Mouse (Mus musculus) embryo, embryonic 10 days (tissue): ENCODE measurements around the gene Madd.
A peak's percentile ranks its signal among the peaks of the same experiment; 100 is the strongest.

Source experiments
- DNase-seq: peaks from one replicate; pipeline ENCODE4 v3.0.0-alpha.2; 2015; ENCODE audit warnings: low spot score

The Madd gene

GRCm38 (mm10) chr2:91183711-91184405, at the start of gene Madd:
Gene Madd (minus strand): TSS chr2:91183837.
- DNase-seq = no peak

DNA sequence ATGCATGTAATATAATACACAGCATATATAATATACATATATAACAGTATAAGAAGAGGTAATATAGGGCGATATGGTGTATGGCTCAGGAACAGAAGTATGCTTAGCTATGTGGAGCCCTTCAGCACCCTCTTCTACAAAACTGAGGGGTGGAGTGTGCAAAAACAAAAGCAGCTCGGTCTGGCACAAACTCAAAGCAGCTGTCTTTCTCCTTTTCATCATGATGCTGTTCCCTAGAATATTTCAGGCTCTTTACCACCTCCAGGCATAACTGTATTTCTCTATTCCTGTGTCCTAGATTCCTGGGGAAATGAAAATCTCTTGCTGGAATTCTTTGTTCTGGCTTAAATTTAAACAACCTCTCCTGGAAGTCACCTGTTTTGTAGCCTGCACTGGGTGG, 46.1 kb upstream of the Madd start:
- DNase-seq = no peak

DNA sequence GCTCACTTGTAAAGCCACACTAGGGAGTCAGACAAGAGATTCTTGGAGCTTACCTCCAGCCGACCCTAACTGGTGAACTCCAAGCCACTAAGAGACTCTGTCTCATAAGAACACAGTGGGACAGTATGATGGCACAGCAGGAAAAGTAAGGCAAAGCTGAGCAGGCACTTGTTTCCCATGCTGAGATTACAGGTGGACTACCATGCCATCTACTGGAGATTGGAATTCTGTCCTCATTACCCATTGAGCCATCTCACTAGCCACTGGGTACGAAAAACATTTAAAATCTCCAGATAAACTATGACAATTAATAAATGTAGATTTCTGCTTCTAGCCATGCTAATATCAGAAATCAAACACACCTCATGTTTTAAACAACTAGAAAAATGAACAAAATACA, 40.0 kb upstream of the Madd start:
- DNase-seq = no peak

DNA sequence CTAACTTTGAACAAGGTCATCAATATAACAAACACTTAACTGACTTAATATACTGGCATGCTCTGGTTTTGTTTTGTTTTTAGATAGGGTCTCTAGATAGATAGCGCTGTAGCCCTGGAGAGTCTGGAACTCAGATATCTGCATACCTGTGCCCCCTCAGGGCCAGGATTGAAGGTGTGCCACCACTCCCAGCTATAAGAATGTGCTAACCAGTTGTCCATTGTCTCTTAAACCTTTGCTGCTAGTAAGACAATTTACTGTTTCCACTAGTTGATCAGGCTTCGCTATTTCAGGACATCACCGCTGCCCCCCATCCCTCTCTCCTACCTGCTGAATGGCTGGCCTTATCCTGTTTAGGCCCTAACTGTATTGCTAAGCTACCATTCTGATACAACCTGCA, 36.9 kb upstream of the Madd start:
- no peak for DNase-seq

DNA sequence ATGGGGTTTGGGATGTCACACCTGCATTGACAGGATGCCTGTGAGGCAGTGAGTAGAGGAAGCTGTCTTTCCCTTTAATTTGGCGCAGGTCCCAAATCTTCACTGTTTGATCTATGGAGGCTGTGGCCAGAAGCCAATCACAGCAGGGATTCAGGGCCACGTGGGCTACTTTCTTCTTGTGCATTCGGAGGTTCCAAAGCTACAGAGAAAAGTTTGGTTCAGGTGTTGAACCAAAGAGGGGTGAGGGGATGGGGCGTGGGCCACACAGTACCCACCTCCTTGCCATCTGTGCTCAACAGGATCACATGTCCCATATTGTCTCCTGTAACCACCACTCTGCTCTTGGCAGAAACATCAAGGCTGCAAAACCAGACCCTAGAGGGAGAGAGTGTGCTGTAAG, 33.4 kb upstream of the Madd start:
- DNase-seq = no peak

- DNase-seq = no peak
Measured at GRCm38 (mm10) chr2:91213311-91213710, 29.7 kb upstream of the Madd start.

DNA sequence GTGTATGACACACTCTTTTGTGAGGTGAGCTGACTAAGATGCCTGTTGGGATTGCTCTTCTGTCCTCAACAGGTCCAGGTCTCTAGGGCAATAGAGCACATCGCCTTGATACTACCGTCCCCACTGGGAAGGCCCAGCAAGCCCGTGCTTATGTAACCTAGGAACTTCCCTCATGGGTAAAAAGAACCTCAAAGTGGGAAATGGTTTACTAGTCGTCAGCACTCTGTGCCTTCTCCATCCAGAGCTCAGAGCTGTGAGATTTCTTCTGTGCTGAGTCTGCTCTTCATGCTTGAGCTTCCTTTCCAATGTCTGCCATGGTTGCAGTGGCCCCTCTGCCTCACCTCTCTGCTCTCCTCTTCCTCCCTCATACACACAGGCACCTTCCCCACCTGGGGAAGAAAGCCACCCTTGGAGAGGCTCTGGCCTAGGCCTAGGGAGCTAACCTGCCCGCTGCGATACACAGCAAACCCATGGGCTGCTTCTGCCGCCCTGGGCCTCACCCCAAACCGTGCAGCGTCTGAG, 22.7 kb upstream of the Madd start:
- DNase-seq = no peak

GRCm38 (mm10) chr2:91202972-91203656, 19.5 kb upstream of the Madd start:
- DNase-seq = no peak

DNA sequence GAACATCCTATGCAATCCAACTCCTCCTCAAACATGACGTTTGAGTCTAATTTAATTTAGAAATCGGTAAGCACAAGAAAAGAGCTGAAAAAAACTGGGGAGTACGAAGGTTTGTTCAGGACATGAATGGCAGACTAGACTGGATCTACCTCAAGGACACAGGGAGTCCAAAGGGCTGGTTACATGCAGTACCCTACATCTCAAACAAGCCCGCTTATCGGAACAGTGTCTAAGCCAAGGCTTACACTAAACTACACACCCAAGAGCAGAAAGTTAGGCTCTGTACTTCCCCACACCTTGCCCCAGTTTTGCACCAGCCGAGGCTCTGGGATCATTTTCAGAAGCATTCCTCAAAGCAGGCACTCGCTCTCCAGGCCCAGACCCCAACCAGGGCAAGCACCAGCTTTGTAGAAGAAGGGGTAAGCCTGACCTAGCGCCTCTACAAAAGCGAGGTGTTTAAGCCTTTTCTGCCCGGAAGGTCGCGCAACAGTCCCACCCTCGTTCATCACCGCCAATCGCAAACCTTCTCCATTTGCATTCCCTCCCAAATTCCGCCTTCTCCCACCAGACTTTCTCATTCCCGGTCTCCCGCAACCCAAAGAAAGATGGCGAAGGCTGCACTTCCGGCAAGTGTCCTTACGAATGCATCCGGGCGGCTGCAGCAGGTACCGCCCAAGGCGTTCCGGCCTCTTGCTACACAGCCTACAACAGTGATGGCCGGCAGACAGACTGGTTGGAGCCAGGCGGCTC, 18.8 kb upstream of the Madd start, which contains the start of the genes Nr1h3 and Acp2:
Nr1h3 (minus strand) TSS at position 613 of the 750 bp plus-strand sequence.
Acp2 (plus strand) TSS at position 664 of the 750 bp plus-strand sequence.
- peak; percentile 97 for DNase-seq

GRCm38 (mm10) chr2:91198888-91199287, 15.3 kb upstream of the Madd start:
- no peak for DNase-seq

GRCm38 (mm10) chr2:91196577-91197001, 13.0 kb upstream of the Madd start:
- DNase-seq = peak; percentile 10

GRCm38 (mm10) chr2:91194624-91195332, 11.1 kb upstream of the Madd start:
- DNase-seq = peak; percentile 86

- DNase-seq = no peak
Measured at GRCm38 (mm10) chr2:91190501-91190900, 6.9 kb upstream of the Madd start.

- DNase-seq = no peak
Measured at GRCm38 (mm10) chr2:91187431-91187830, 3.8 kb upstream of the Madd start.

GRCm38 (mm10) chr2:91186208-91186607, 2.6 kb upstream of the Madd start:
- no peak for DNase-seq

DNA sequence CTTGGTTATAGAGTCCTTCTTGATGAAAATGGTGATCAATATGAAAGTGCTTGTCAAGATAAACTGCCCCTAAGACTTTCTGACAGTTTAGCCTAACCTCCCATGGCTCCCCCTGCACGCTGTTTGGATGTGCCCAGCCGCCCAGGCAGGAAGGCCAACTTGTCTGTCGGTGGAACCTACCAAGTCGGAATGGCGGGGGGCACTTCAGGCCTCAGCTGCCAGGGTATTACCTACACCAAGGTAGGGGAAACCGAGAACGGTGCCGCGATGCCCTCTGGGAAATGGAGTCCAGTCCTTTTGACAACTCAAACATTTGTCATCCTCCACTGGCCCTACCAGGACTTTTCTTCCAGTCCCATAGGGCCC, 506 bp downstream of the Madd start:
- peak; percentile 97 for DNase-seq

GRCm38 (mm10) chr2:91182405-91183147, 1.1 kb downstream of the Madd start:
- DNase-seq = peak; percentile 90

GRCm38 (mm10) chr2:91182016-91182404, 1.6 kb downstream of the Madd start:
- no peak for DNase-seq

DNA sequence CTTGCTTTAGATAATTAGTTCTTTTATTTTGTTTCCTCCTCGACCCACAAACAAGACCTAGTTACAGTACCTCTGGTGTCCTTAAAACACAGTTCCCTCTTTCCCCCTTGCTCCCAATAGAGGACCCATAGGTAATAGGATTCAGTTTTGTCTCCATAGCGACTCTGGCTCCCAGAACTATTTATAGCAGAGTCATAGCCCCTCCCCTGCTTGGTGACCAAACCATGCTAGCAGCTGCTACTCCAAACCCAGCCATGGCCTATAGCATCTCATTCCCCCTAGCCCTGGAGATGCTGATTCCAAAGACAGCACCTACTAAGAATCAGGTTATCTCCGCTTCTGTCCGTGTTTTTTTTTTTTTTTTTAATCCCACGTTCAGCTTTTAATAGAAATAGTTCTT, 2.9 kb downstream of the Madd start:
- DNase-seq = no peak

DNA sequence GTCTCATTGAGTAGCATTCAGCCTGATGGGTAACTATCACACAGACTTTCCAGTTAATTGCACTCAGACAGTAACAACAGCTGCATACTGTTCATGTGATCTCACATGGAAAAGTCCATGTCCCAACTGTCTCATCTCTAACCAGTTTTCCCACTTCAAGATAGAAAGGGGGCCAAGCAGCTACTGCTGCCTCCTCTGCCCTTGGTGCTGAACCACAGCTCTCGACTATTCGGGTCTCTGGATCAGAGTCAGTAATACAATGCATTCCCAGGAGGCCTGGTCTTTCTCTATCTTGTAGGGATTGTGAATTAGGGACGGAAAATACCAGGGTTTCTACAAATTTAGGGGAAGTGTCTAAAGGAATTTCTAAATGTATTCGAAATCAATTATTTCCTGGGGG, 3.8 kb downstream of the Madd start:
- DNase-seq = peak; percentile 12

DNA sequence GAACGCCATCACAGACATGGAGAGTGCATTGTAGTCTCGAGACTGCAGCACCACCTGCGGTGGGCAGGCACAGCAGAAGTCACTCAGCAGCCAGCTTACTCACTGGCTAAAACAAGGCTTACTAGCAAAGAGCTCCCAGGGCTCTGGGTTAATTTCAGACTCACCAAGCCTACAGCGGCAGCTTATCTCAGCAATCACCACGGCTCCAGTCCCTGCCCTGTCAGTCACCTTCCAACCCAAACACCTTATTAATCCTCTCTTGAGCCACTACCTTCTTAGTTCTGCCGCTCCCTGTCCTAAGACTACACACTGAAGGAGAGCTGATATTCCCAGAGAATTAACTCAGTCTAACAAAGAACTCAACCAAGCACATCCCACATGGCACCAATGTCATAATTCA, 7.4 kb downstream of the Madd start:
- DNase-seq = no peak
